Mouse (Mus musculus) cerebellum, adult 11-12 months (tissue): ENCODE measurements around the gene Taok3.

Experiments used
- DNase-seq: peaks from one replicate; pipeline ENCODE4 v3.0.0; 2022

Gene Taok3

DNA sequence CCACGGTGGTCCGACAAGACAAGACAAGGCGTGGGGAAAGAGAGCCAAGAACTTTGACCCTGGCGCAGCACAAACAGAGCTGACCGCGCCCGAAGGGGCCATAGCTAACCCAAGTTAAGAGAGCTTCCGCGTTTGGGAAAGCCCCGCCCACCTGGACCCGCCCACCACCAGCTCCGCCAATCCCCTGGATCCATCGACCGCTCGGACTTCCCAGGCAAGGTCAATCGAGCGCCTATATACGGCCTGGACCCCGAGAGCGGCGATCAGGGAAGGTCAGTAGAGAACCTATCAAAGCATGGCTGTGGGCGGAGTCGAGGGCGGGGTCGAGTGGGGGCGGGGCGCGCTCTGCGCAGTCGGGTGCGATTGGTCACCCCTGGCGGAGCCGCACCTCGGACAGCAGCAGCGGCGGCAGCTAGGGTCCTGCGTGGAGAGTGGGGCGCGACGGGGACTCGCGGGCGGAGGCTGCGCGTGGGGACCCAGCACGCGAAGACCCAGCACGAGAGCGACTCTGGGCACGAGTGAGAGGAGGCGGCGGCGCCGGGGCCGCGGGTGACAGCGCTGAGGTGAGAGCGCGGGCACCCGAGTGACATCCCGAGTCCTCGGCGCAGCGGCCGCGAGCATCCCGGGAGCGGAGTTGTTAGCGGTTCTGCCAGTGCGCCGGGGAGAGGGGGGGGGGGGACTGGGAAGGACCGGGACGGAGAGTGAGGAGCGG lies at the start of gene Taok3:
Gene Taok3 (plus strand): TSS at position 353 of the 712 bp plus-strand sequence.
- DNase-seq, result peak; percentile 99

DNA sequence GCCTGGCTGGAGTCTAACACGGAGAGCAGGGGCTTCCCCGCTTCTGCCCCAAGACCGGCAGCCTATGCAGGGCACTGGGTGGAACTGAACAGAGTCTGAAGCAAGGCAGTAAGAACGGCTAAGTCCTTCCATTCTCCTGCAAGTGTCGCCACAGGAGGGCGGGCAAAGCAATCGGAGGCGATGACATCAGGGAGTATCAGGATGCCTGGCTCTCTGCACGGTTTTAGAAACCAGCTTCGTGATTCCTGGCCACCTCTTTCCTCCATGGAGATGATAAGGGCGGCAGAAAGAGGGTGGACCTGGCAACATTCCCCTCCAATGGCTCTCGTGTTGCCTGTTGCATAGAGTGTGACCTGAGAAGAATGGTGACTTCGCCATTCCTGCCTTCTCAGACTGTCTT lies 32.2 kb upstream of the Taok3 start:
- no peak for DNase-seq

DNA sequence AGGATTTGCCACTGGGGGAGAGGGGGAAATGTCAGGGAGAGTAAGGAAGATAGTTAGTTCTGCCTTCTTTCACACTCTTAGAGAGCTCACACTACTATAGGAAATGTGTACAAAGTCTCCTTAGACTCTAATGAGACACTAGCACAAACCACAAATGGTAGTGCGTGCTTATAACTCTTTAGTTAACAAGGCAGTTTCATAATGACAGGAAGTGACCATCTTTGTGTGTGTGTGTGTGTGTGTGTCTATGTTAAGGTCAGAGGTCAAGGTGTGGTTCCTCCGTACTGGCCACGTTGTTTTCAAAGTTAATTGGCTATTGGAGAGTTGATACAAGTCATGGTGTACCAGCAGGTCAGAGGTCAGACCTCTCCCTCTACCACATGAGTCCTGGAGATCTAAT lies 30.8 kb upstream of the Taok3 start:
- no peak for DNase-seq

DNA sequence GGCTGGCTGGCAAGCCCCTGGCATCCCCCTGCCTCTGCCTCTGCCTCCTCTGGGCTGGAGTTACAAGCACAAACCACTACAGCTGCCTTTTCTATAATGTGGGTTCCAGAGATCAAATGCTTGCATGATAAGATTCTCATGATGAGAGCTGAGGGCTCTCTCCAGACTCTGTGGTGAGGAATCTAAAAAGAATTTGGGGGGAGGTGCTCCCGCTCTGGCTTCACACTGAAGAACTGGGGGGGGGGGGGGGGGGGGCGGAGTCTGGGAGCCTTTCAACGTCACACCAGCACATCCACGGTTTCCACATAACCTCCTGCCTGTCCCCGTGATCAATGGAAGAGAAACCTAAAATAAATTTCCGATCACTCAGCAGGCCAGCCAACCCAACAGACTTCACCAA lies 30.1 kb upstream of the Taok3 start:
- DNase-seq, result no peak

DNA sequence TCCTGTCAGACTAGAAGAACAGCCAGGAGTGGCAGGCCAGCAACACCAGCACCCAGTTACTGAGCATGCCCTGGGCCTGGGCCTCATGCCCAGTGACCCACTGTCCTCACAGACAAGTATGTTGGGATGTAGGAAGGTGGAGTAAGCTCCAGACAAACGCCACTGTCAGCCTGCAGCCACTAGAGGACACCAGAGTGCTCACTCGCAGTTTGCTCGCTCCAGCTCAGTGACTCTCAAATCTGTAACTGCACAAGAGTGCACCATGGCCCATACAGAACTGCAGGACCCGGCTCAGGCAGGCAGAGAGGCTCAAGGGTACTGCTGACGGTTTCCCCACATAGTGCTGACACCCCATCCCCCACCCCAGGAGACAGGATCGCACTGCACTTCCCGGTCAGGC lies 25.5 kb upstream of the Taok3 start:
- DNase-seq, result peak; percentile 61

DNA sequence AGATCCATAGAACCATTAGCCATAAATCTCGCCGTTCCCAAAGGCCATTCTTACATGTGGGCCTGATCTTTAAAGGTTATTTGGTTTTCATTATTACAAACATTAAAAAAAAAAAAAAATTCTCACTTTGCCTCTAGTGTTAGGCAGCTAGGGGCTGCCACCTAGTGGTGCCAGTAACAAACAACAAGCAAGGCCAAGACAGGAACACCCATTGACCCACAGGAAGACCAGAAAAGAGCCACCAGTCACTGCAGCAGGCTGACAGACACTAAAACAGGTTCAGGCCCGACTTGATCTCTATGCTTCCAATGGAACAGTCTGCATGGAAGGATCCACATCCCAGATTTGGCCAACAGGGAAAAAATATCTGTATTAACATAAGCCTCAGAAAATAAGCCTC lies 23.2 kb upstream of the Taok3 start:
- DNase-seq, result peak; percentile 53

DNA sequence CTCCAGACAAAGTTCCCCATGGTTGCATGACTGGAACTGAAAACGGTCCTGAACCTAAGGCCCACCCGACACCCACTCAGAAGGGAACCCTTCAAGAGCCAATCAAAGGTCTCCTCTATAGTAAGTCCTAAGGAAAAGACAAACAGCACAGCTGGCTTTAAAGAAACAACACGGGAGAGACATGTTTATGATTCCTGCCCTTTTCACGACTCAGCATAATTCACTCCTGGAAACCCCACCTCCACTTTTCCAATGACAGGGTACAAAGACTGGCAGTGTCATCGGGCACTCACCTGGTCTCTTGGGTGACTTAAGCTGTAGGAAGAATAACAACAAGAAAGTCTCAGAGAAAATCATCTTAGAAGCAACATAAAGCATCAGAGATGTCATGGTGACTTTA lies 20.9 kb upstream of the Taok3 start:
- no peak for DNase-seq

DNA sequence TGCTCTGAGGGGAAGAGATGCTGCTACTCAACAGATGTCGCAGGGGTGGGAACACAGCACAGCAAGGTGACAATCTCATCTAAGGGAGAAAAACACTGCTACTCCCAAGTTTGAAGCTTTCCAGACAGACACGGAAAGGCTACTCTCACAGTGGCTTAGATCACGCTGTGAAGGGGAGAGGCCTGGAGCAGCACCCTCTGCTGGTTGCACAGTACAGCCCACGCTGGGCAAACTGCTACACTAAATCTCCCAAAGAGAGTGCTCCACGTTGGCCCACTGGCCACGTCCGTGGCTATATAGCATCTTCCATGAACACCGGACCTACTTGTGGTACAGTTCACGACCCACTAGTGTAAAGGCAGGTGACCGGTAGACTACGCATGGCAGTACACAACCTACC lies 20.2 kb upstream of the Taok3 start:
- DNase-seq, result no peak

DNA sequence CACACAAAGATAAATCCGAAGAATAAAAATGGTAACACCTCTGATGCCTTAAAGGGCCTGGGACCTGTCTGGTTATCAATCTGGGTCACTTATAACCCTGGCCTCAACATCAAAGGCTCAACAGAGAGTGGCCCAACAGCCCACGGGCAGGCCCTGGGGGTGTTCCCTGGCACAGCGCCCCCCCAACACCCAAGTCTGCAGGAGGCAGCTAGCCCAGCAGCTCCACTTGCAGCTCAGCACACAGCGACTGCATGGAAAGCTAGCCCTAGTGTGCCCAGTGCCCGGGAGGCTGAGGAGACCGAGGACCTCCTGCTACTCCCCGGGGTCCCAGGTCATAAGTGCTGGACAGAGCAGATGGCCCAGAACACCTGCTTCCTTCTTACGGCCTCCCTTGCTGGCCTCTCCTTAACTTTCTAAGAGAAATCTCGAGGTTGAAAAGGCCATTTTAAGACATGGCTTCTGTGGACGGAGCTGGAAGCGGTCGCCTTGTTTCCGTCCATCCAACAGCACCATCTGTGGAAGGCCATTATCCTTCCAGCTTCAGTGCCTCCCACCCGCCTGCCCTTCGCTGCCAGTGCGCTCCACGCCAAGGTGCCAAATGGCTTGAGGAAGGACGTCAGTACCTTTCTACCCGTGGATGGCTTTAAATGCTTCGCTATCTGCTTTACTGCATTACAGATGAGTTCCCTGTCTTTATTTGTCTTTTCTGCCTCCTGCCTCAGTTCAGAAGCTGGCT lies 16.6 kb upstream of the Taok3 start:
- DNase-seq, result peak; percentile 78

DNA sequence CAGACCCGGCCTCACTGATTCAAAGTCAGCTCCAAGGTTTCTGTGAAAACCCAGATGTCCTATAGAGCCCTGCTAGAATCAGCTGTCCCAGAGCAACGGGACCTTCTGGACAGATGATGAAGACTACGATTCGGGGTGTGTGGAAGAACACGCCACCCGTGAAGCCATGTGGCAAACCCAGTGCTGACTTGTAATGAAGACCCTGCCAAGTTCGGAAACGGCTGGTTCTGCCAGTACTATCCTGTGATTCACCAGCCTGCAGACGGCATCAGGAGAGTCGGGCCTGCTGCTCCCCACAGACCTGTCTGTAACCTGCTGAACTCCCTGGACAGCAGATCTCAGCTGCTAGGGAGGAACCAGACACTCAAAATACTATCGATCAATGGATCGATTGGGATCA lies 15.6 kb upstream of the Taok3 start:
- peak; percentile 41 for DNase-seq

DNA sequence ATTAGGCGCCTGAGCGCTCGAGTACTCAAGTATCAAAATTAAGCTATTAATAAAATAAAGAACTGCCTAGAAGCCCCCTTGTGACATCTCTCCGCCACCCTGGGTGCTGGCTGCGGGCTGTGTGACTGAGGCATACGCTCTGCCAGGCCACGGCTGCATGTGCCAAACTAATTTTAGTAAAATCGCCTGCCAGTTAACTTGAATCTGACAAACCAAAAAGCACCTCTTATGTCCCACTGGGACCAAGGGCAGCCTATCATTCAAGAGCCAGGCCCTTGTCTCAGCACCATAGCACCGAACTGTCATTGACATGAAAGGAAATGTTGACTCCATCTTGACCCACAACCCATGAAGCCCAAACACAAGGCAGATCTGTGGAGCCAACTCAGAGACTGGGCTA lies 14.2 kb upstream of the Taok3 start:
- peak; percentile 47 for DNase-seq

DNA sequence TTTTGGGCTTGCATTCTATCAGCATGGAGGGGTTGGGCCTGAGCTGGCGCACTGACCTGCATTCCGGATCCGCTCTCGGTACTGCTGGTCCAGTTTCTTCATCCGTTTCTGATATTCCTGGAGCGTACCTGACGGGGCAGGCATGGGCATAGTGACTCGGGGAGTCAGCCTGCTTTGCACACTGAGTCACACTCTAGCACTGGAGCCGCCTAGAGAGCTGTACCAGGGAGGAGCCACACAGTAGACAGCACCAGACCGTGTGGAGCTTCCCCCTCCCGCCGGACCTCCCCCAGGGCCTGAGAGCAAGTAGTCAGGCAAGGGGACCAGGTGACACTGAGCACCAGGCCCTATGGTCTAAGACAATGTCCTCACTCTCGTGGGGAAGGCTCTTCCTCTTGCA lies 11.6 kb upstream of the Taok3 start:
- peak; percentile 22 for DNase-seq

DNA sequence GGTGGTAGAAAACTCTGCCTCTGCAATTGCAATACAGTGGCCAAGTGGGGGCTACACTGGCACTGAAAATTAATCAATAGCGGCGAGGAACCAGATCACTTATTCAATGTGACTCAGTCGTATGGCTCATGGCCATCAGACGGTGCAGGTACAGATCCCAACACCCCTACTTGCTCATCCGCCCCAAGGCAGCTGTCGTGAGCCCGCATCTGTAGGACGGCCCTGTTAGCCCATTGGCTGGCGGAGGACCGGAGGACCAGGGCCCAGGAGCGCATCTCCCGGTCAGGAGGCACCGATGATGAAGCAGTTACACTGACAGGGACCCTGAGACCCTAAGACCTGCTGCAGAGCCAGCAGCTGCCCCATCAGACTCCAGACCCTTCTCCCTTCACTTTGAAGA lies 11.2 kb upstream of the Taok3 start:
- DNase-seq, result peak; percentile 34

DNA sequence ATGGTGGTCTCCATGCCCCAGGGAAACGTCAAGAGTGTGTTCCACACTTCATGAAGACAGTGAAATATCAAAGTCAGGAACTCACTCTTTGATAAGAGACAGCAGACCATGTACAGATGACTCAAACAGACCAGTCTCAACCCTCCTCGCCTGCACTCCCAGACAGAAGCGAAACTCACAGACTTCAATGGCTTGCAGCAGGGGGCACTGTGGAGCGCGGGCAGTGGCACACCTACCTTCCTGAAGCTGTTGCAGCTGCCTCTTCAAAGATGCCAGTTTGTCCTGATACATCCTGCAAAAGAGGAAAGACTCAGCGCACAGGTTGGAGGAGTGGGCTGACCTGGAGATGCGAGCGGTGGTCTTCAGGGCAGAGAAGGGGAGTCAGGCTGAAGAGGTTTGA lies 10.4 kb upstream of the Taok3 start:
- no peak for DNase-seq

DNA sequence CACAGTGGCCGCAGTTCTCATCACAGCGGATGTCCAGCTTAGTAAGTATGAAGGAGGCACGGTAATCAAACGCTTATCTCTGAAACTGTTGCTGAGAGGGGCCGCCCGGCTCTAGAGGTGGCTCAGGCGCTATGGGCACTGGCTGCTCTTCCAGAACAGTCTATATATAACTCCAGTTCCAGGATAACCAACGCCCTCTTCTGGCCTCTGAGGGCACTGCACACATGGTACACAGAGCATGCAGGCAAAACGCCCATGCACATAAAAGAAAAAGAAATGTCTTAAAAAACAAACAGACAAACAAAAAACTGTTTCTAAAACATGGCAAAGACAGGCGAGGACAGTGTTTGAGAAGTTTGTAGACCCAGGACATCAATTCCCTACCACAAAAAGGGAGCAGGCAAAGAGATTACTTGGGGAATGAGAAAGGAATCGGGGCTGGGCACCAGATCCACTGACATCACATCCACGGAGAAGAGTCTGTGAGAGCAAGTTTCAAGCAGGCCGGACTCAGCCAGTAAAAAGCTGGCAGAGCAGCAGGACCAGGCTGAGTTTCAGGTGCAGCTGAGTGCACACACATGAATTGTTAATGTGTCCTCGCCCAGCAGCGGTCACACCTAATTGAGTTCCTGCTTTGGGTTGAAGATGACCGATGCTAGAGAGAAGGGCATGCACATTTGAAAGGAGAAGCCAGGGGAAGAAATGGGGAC lies 8.7 kb upstream of the Taok3 start:
- no peak for DNase-seq

DNA sequence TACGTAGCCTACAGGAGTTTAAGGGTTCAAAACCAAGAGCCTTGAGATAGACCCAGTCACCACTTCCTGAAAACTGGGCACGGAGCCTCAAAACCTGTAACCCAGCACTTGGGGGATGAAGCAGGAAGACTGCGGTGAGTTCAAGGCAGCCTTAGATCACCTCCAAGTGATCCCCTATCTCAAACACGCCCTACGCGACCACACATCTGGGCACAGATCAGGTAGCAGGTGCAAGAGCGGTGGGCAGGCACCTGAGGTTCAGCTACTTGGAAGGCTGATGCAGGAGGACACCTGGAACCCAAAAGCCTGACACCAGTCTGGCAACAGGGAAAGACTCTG lies 8.2 kb upstream of the Taok3 start:
- DNase-seq, result no peak

DNA sequence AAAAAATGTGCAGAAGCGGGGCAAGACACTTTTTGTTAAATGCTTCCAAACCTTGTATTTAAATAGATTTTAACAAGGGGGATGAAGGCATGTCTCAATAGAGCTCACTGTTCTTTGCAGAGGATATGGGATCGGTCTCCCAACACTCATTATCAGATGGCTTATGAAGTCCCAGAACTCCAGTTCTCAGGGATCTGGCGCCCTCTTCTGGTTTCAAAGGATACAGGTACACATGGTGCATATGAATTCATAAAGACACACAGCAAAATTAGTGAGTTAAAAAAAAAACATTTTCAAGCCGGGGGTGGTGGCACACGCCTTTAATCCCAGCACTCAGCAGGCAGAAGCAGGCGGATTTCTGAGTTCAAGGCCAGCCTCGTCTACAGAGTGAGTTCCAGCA lies 6.6 kb upstream of the Taok3 start:
- no peak for DNase-seq

DNA sequence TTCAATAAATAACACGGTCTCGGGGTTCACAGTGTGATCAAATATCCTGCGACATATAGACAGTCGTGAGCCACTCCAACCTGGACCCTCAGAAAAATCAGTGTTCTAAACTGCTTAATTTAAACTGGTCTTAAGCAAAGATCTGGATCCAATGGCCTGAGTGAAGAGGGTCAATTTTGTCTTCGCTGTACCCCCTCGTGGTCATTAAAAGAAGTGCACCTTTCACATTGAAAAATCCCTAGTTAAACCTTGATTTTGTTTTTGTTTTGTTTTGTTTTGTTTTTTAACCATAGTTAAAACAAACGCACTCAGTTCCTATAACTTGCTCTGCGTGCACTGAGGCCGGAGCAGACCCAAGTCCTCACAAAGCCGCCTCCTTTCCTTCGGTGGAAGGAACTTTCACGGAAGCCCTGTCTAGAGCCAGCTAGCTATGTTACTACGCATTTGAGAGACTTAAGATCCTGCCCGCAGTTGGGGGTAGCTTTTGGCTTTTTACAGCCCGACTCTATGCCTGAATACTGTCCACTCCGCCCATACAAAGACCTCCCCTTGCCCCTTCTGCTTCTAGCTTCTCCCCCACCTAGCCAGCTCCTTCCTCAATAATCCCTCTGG lies 5.2 kb upstream of the Taok3 start:
- no peak for DNase-seq

DNA sequence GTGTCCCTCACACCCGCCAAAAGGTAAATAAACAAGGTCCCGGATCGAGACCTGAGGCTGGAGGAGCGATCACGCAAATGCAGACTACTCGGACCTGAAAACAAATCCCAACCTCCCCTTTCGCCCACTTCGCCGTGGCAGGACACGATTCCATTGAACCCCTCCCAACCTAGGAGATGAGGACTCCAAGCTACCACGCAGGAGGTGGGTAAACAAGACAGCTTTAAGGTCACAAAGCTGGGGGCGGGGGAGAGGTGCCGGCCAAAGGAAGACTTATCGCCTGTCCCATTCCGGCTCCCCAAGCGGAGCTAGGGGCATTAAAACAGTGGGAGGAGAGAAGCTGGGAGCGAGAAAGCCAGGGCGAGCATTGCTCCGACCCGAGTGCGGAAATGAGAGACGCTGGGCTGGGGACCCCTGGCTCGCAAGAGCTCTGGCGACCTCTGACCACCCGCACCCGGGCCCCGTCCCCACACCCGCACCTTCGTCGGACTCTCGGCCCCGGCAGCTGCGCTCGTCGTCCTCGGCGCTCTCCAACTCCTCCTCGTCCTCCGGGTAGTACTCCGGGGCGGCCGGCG lies 4.6 kb upstream of the Taok3 start:
- peak; percentile 64 for DNase-seq

DNA sequence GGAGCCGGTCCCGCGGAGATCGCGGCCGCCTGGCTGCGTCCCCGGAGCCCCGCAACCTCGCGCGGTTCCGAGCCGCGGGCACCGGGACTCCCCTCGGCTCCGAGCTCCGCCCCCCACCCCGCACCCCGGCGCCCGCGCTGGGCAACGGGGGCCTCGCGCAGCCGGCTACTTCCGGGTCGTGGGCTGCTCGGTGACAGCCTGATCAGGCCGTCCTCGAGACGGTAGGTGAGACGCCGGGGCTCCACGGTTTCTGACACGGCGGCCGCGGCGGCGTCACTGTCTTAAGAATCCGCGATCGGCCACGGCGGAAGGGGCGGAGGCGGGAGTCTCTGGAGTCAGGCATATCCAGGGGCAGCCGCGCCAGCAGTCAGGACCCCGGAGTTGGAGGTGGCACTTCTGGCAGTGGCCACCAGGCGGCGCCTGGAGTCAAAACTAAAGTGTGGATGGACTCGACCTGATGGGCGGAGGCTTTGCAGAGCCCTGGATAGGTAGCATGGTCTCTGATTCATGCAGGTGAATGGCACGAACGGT lies 4.0 kb upstream of the Taok3 start, which contains the start of gene Suds3:
Gene Suds3 (minus strand): TSS at position 278 of the 531 bp plus-strand sequence.
- DNase-seq, result peak; percentile 95

DNA sequence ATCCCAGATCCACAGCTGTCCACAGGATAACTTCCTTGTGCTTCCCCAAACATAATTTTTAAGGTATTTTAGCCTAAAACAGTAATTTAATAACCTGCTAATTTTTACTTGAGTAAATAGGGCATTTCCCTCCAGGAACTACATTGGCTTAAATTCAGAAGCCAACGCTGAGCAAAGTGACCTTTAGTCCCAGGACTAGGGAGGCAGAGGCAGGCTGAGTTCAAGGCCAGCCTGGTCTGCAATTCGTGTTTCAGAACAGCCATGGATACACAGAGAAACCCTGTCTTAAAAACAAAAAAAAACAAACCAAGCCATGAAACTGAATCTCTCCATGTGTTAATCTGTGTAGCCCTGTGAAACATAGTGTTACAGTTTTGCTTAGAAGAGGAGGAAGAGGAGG lies 3.3 kb upstream of the Taok3 start:
- DNase-seq, result no peak

DNA sequence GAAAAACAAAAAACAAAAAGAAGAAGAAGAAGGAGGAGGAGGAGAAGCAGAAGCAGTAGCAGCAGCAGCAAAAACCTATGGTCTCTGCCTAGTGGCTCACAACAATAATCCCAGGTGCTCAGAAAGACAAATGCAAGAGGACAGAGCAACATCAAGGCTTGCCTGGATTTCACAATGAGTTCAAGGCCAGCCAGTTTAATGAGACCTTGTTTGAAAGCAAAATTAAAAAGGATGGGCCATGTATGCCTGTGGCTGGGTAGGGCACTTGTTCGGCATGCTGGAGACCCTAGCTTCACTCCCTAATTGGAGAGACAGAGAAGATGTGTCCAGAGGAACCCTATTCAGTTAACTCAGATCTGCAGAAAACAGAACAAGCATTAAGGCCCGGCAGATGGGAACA lies 2.7 kb upstream of the Taok3 start:
- DNase-seq, result no peak

DNA sequence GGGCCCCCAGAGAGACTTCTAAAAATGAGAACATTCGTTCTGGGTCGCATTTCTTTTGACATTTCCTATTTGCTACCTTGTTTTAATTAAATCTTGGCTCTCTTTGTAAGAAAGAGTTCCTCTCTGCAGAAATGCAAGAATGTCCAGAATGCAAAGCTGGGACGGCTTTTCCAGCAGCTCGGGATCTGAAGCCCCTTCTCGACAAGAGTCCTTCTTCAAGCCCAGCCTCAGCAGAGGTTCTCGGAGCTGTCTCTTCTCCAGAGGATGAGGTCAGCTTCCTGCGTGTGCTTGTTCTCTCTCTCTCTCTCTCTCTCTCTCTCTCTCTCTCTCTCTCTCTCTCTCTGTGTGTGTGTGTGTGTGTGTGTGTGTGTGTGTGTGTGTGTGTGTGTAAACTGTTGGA lies 2.2 kb upstream of the Taok3 start:
- no peak for DNase-seq
